Mouse (Mus musculus) small intestine, adult 2 months (tissue): ENCODE measurements at regions not wholly inside any gene's neighbourhood (a gene's known extent, or its start where the extent isn't known, plus 50 kb on each side); places are given as distances from the start of the nearest gene placed in this dataset.

Source experiments
- H3K27ac ChIP-seq: fragments of 200-500 bp; 2 replicates; pipeline ENCODE4 v1.5.1; 2012; ENCODE audit warnings: low read depth, low read length, control low read depth, inconsistent platforms; ENCODE audit not compliant: insufficient read depth
- H3K27me3 ChIP-seq: fragments of 200-500 bp; 2 replicates; pipeline ENCODE4 v1.6.1; 2012; ENCODE audit warnings: mild to moderate bottlenecking, moderate library complexity, low read length, inconsistent platforms; ENCODE audit not compliant: control insufficient read depth, insufficient read depth
- H3K36me3 ChIP-seq: fragments of 200-500 bp; 2 replicates; pipeline ENCODE4 v1.6.1; 2012; ENCODE audit warnings: mild to moderate bottlenecking, low read length, control low read depth, inconsistent platforms; ENCODE audit not compliant: control insufficient read depth, insufficient read depth
- H3K4me1 ChIP-seq: fragments of 200-500 bp; 2 replicates; pipeline ENCODE4 v1.6.1; 2012; ENCODE audit warnings: low read length, inconsistent platforms, mixed read lengths; ENCODE audit not compliant: control insufficient read depth, insufficient read depth, insufficient read length
- H3K4me3 ChIP-seq: fragments of 200-500 bp; 2 replicates; pipeline ENCODE4 v1.5.1; 2012; ENCODE audit warnings: low read depth, mild to moderate bottlenecking, control low read depth, inconsistent platforms, low read length, moderate library complexity
- CTCF ChIP-seq: fragments of 200-500 bp; IDR thresholded peaks from 2 replicates; pipeline ENCODE4 v1.5.1; 2012; ENCODE audit warnings: low read depth, mild to moderate bottlenecking, control low read depth, inconsistent platforms, low read length, moderate library complexity, mixed read lengths; ENCODE audit not compliant: insufficient replicate concordance, insufficient read length; ENCODE audit errors: extremely low read depth
- POLR2A ChIP-seq: fragments of 200-500 bp; IDR thresholded peaks from 2 replicates; pipeline ENCODE4 v1.6.1; 2012; ENCODE audit warnings: low read depth, mild to moderate bottlenecking, control low read depth, inconsistent platforms, low read length, moderate library complexity
- WGBS: fragments of 180-500 bp; shearing (Covaris S2); methylation state at CpG from one replicate; pipeline ENCODE4 v1.1.7; 2018; 5-methylcytosine and 5-hydroxymethylcytosine counted together

- TF ChIP-seq CTCF: no peak
- no peak for TF ChIP-seq POLR2A
- Histone ChIP-seq H3K27ac (no peak overlapping the region), H3K27me3 (no peaks in the 10 kb centered on the region), H3K4me3 (no peak overlapping the region), H3K36me3 (no peaks in the 10 kb centered on the region), H3K4me1 (no peaks in the 10 kb centered on the region)
- WGBS: 55% methylated on average over 7 of the region's 7 CpGs
Observed at GRCm38 (mm10) chr12:106226276-106226675, 216.2 kb downstream of the Vrk1 start.

GRCm38 (mm10) chr12:106226776-106227562 lies 216.9 kb downstream of the Vrk1 start:
- TF ChIP-seq CTCF (no peak), POLR2A (no peak)
- no peaks in the 10 kb centered on the region for H3K27me3 ChIP-seq
- no peaks in the 10 kb centered on the region for H3K4me1 ChIP-seq
- WGBS: 33% methylated on average over 25 of the region's 25 CpGs
- H3K36me3 ChIP-seq: no peaks in the 10 kb centered on the region
- H3K4me3 ChIP-seq: no peak overlapping the region
- no peak overlapping the region for H3K27ac ChIP-seq

GRCm38 (mm10) chr12:106227563-106227840 lies 217.5 kb downstream of the Vrk1 start:
- Histone ChIP-seq H3K36me3 (no peaks in the 10 kb centered on the region), H3K4me3 (no peak overlapping the region), H3K27me3 (no peaks in the 10 kb centered on the region), H3K4me1 (no peaks in the 10 kb centered on the region), H3K27ac (no peak overlapping the region)
- WGBS: 35% methylated on average over 8 of the region's 8 CpGs
- no peak for TF ChIP-seq CTCF
- no peak for TF ChIP-seq POLR2A

GRCm38 (mm10) chr12:106245178-106245840 lies 235.3 kb downstream of the Vrk1 start:
- Histone ChIP-seq H3K4me3 (no peak overlapping the region), H3K4me1 (no peaks in the 10 kb centered on the region), H3K27ac (no peak overlapping the region), H3K27me3 (no peaks in the 10 kb centered on the region), H3K36me3 (no peaks in the 10 kb centered on the region)
- no peak for TF ChIP-seq CTCF
- no peak for TF ChIP-seq POLR2A
- 57% methylated on average over 10 of the region's 10 CpGs for WGBS

GRCm38 (mm10) chr12:106273591-106273990 lies 263.6 kb downstream of the Vrk1 start:
- Histone ChIP-seq H3K27me3 (no peaks in the 10 kb centered on the region), H3K36me3 (no peaks in the 10 kb centered on the region), H3K4me1 (no peaks in the 10 kb centered on the region), H3K27ac (no peak overlapping the region), H3K4me3 (no peak overlapping the region)
- 79% methylated on average over 7 of the region's 7 CpGs for WGBS
- TF ChIP-seq POLR2A (no peak), CTCF (no peak)

- TF ChIP-seq CTCF (no peak), POLR2A (no peak)
- Histone ChIP-seq H3K4me1 (no peaks in the 10 kb centered on the region), H3K27ac (no peak overlapping the region), H3K36me3 (no peaks in the 10 kb centered on the region), H3K4me3 (no peak overlapping the region), H3K27me3 (no peaks in the 10 kb centered on the region)
- WGBS: 92% methylated on average over 14 of the region's 14 CpGs
Observed at GRCm38 (mm10) chr12:106277886-106278285, 267.9 kb downstream of the Vrk1 start.

GRCm38 (mm10) chr12:106282491-106283106 lies 272.6 kb downstream of the Vrk1 start:
- Histone ChIP-seq H3K4me3 (no peak overlapping the region), H3K27ac (no peak overlapping the region), H3K4me1 (no peaks in the 10 kb centered on the region), H3K36me3 (no peaks in the 10 kb centered on the region), H3K27me3 (no peaks in the 10 kb centered on the region)
- no peak for TF ChIP-seq CTCF
- TF ChIP-seq POLR2A: no peak
- WGBS: 66% methylated on average over 16 of the region's 16 CpGs
